Mouse (Mus musculus) kidney, adult 18-20 months (tissue): Measurements from ENCODE around the gene Zdhhc11.
A peak's percentile ranks its signal among the peaks of the same experiment; 100 is the strongest.
"Not testable (repeated sequence)": the region's sequence is repeated elsewhere in the genome, so short reads cannot be mapped to it uniquely, and the experiment has no call there.

Experiments used
- DNase-seq: peaks from one replicate; pipeline ENCODE4 v3.0.0; 2021

The Zdhhc11 gene

GRCm38 (mm10) chr13:74008216-74008615 is 44.6 kb downstream of the Zdhhc11 start:
- DNase-seq, result not testable (repeated sequence)

- DNase-seq, result peak; percentile 95
Observed at GRCm38 (mm10) chr13:74008948-74009718, 45.5 kb downstream of the Zdhhc11 start, which contains the start of gene Tppp. Gene Tppp (plus strand): TSS chr13:74009407.

GRCm38 (mm10) chr13:74009791-74010614 is 46.4 kb downstream of the Zdhhc11 start:
- peak; percentile 71 for DNase-seq

- DNase-seq, result no peak
Observed at GRCm38 (mm10) chr13:74010678-74011077, 47.0 kb downstream of the Zdhhc11 start.

GRCm38 (mm10) chr13:74015908-74016307 is 52.3 kb downstream of the Zdhhc11 start:
- DNase-seq, result no peak

- no peak for DNase-seq
Observed at GRCm38 (mm10) chr13:74017426-74017825, 53.8 kb downstream of the Zdhhc11 start.

- DNase-seq, result not testable (repeated sequence)
Observed at GRCm38 (mm10) chr13:74019006-74019405, 55.4 kb downstream of the Zdhhc11 start.

GRCm38 (mm10) chr13:74025151-74026081 is 61.8 kb downstream of the Zdhhc11 start:
- DNase-seq, result peak; percentile 49

- DNase-seq, result peak; percentile 52
Observed at GRCm38 (mm10) chr13:74026215-74026614, 62.6 kb downstream of the Zdhhc11 start.

- no peak for DNase-seq
Observed at GRCm38 (mm10) chr13:74028116-74028515, 64.5 kb downstream of the Zdhhc11 start.

- DNase-seq, result no peak
Observed at GRCm38 (mm10) chr13:74029013-74029412, 65.4 kb downstream of the Zdhhc11 start.

- DNase-seq, result no peak
Observed at GRCm38 (mm10) chr13:74030691-74031090, 67.0 kb downstream of the Zdhhc11 start.

GRCm38 (mm10) chr13:74031133-74031532 is 67.5 kb downstream of the Zdhhc11 start:
- no peak for DNase-seq

GRCm38 (mm10) chr13:74034756-74035155 is 71.1 kb downstream of the Zdhhc11 start:
- DNase-seq, result no peak

GRCm38 (mm10) chr13:74035776-74036175 is 72.1 kb downstream of the Zdhhc11 start:
- no peak for DNase-seq

- no peak for DNase-seq
Observed at GRCm38 (mm10) chr13:74039926-74040325, 76.3 kb downstream of the Zdhhc11 start.
